Mouse (Mus musculus) myocyte (in vitro differentiated cells): ENCODE measurements around the gene Ankdd1a. TPM values are rescaled to one million over a fixed set of nuclear protein-coding genes. Genes with fewer than 3 reads are reported as not detected.

Source experiments
- H3K27me3 ChIP-seq: one replicate; pipeline ENCODE4 v1.6.1; 2011; ENCODE audit not compliant: control insufficient read depth, insufficient read depth, insufficient read length
- H3K36me3 ChIP-seq: one replicate; pipeline ENCODE4 v1.6.1; 2011; ENCODE audit not compliant: control insufficient read depth, insufficient read depth
- H3K4me2 ChIP-seq: one replicate; pipeline ENCODE4 v1.6.1; 2011; ENCODE audit warnings: low read depth, control low read depth
- H3K4me3 ChIP-seq: one replicate; pipeline ENCODE4 v1.5.1; 2011; ENCODE audit warnings: mild to moderate bottlenecking, control low read depth, moderate library complexity
- H3K79me2 ChIP-seq: one replicate; pipeline ENCODE4 v1.6.1; 2011; ENCODE audit not compliant: control insufficient read depth, insufficient read depth
- H3ac ChIP-seq: one replicate; pipeline ENCODE4 v1.6.1; 2011; ENCODE audit not compliant: control insufficient read depth, insufficient read length
- CEBPB ChIP-seq: IDR thresholded peaks from 2 replicates; pipeline ENCODE4 v1.6.1; 2011; ENCODE audit warnings: mild to moderate bottlenecking, moderate library complexity; ENCODE audit not compliant: poor library complexity, insufficient read depth, severe bottlenecking
- E2F4 ChIP-seq: IDR thresholded peaks from one replicate; pipeline ENCODE4 v1.6.1; 2011; ENCODE audit warnings: mild to moderate bottlenecking, control low read depth, moderate library complexity; ENCODE audit not compliant: insufficient read depth
- MAX ChIP-seq: IDR thresholded peaks from one replicate; pipeline ENCODE4 v1.6.1; 2011; ENCODE audit warnings: low read depth, mild to moderate bottlenecking, control low read depth
- MYOD1 ChIP-seq, 3 experiments: IDR thresholded peaks; one replicate each; pipeline ENCODE4 v1.6.1; 2011; ENCODE audit warnings: control low read depth in 2 of 3, low read depth in 2 of 3, mild to moderate bottlenecking in 2 of 3, moderate library complexity in 1 of 3; ENCODE audit not compliant: insufficient read length in 2 of 3, control insufficient read depth in 1 of 3
- MYOG ChIP-seq, 3 experiments: IDR thresholded peaks; one replicate each; pipeline ENCODE4 v1.6.1; 2011; ENCODE audit warnings: control low read depth in 2 of 3, low read depth in 2 of 3, mild to moderate bottlenecking in 2 of 3; ENCODE audit not compliant: insufficient read length in 2 of 3, control insufficient read depth in 1 of 3, insufficient read depth in 1 of 3
- POLR2A ChIP-seq: IDR thresholded peaks from one replicate; pipeline ENCODE4 v1.6.1; 2011; ENCODE audit warnings: low read depth, mild to moderate bottlenecking, control low read depth, moderate library complexity; ENCODE audit not compliant: insufficient read length
- POLR2AphosphoS2 ChIP-seq: IDR thresholded peaks from one replicate; pipeline ENCODE4 v1.6.1; 2011; ENCODE audit warnings: low read depth, control low read depth; ENCODE audit not compliant: insufficient read length
- REST ChIP-seq: IDR thresholded peaks from one replicate; pipeline ENCODE4 v1.6.1; 2011; ENCODE audit warnings: mild to moderate bottlenecking, control low read depth, moderate library complexity; ENCODE audit not compliant: insufficient read depth, insufficient read length
- SRF ChIP-seq: IDR thresholded peaks from one replicate; pipeline ENCODE4 v1.6.1; 2011; ENCODE audit warnings: low read depth; ENCODE audit not compliant: control insufficient read depth, insufficient read length
- TCF12 ChIP-seq: IDR thresholded peaks from one replicate; pipeline ENCODE4 v1.6.1; 2011; ENCODE audit warnings: mild to moderate bottlenecking, control low read depth; ENCODE audit not compliant: poor library complexity, insufficient read depth, severe bottlenecking
- TCF3 ChIP-seq: IDR thresholded peaks from one replicate; pipeline ENCODE4 v1.6.1; 2011; ENCODE audit warnings: low read depth, control low read depth; ENCODE audit not compliant: insufficient read length
- USF1 ChIP-seq: IDR thresholded peaks from one replicate; pipeline ENCODE4 v1.6.1; 2011; ENCODE audit warnings: low read depth, mild to moderate bottlenecking, control low read depth, moderate library complexity
- polyA plus RNA-seq: library from polyadenylated mRNA; unstranded; fragments of >200 nt; fragmentation: generic; extraction: Trizol; gene quantifications from one replicate; pipeline ENCODE4 v1.2.1, GENCODE M21; 2012; ENCODE audit warnings: missing spikeins

The Ankdd1a gene
- polyA plus RNA-seq, 1 experiment: 0.02 TPM

- H3ac ChIP-seq: no peak overlapping the region
- TF ChIP-seq E2F4 (no peak), MYOG (IDR thresholded peaks at IDR 0.05; ENCODE audit: control insufficient read depth in 1 of 3, insufficient read depth in 1 of 3, insufficient read length in 2 of 3, low read depth in 2 of 3) (no peak), TCF3 (no peak), MYOD1 (IDR thresholded peaks at IDR 0.05; ENCODE audit: control insufficient read depth in 1 of 3, insufficient read length in 2 of 3, low read depth in 2 of 3) (no peak), TCF12 (no peak)
- peaks cover 31% of the 10 kb centered on the region for H3K36me3 ChIP-seq
Measured at GRCm38 (mm10) chr9:65479158-65479557, 40.8 kb downstream of the Ankdd1a start.

GRCm38 (mm10) chr9:65472769-65473168 lies 47.2 kb downstream of the Ankdd1a start:
- Histone ChIP-seq H3K4me3 (no peak overlapping the region), H3K36me3 (peaks cover 39% of the 10 kb centered on the region), H3K4me2 (no peak overlapping the region), H3K79me2 (no peaks in the 10 kb centered on the region), H3ac (no peak overlapping the region), H3K27me3 (no peaks in the 10 kb centered on the region)
- no peak for TF ChIP-seq SRF

More at GRCm38 (mm10) chr9:65479158-65479557, 40.8 kb downstream of the Ankdd1a start:
- H3K79me2 ChIP-seq: no peaks in the 10 kb centered on the region
- no peak overlapping the region for H3K4me3 ChIP-seq
- H3K4me2 ChIP-seq: no peak overlapping the region
- no peaks in the 10 kb centered on the region for H3K27me3 ChIP-seq

GRCm38 (mm10) chr9:65467686-65468085 lies 52.3 kb downstream of the Ankdd1a start:
- H3K36me3 ChIP-seq: peaks cover 35% of the 10 kb centered on the region
- no peak overlapping the region for H3K4me2 ChIP-seq
- no peak overlapping the region for H3ac ChIP-seq
- TF ChIP-seq E2F4 (no peak), REST (no peak), TCF12 (no peak), POLR2A (no peak), POLR2AphosphoS2 (no peak), USF1 (no peak), SRF (no peak), MYOG (IDR thresholded peaks at IDR 0.05; ENCODE audit: control insufficient read depth in 1 of 3, insufficient read depth in 1 of 3, insufficient read length in 2 of 3, low read depth in 2 of 3) (no peak), TCF3 (no peak)
- no peaks in the 10 kb centered on the region for H3K27me3 ChIP-seq
- H3K79me2 ChIP-seq: peaks cover 12% of the 10 kb centered on the region
- no peak overlapping the region for H3K4me3 ChIP-seq

DNA sequence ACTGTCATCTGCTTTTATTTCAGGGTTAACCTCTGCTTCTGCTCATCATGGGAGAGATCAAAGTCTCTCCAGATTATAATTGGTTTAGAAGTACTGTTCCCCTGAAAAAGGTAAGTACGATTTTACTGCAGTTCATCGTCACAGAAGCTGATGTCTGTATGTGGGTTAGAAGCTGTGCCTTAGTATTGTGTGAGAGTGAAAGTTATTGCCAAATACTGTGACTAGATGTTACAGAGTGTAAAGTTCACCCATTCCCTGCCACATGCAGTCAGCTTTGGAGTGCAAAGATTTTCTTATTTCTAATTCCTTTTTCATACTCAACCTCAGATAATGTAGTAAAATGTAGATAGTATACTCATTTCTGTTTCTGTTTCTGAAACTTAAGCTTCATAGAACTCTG lies 54.8 kb downstream of the Ankdd1a start:
- Histone ChIP-seq H3K4me3 (no peak overlapping the region), H3ac (no peak overlapping the region), H3K4me2 (no peak overlapping the region), H3K79me2 (peaks cover 26% of the 10 kb centered on the region), H3K36me3 (peaks cover 31% of the 10 kb centered on the region), H3K27me3 (no peaks in the 10 kb centered on the region)
- TF ChIP-seq E2F4: no peak
- no peak for TF ChIP-seq MYOG (IDR thresholded peaks at IDR 0.05; ENCODE audit: control insufficient read depth in 1 of 3, insufficient read depth in 1 of 3, insufficient read length in 2 of 3, low read depth in 2 of 3)
- TF ChIP-seq TCF3: no peak
- no peak for TF ChIP-seq USF1
- TF ChIP-seq SRF: no peak
- no peak for TF ChIP-seq CEBPB
- no peak for TF ChIP-seq MYOD1 (IDR thresholded peaks at IDR 0.05; ENCODE audit: control insufficient read depth in 1 of 3, insufficient read length in 2 of 3, low read depth in 2 of 3)
- no peak for TF ChIP-seq MAX
- TF ChIP-seq REST: no peak
- TF ChIP-seq POLR2A: no peak
- no peak for TF ChIP-seq POLR2AphosphoS2
- TF ChIP-seq TCF12: no peak

GRCm38 (mm10) chr9:65464161-65464560 lies 55.8 kb downstream of the Ankdd1a start:
- Histone ChIP-seq H3K4me2 (peak overlapping the region; percentile 48), H3K36me3 (peaks cover 28% of the 10 kb centered on the region), H3K79me2 (peaks cover 26% of the 10 kb centered on the region), H3ac (no peak overlapping the region), H3K4me3 (no peak overlapping the region), H3K27me3 (no peaks in the 10 kb centered on the region)
- TF ChIP-seq CEBPB: peak; percentile 47; the same call in 1 of the 2 replicates
- TF ChIP-seq MYOG (IDR thresholded peaks at IDR 0.05; ENCODE audit: control insufficient read depth in 1 of 3, insufficient read depth in 1 of 3, insufficient read length in 2 of 3, low read depth in 2 of 3): no peak

DNA sequence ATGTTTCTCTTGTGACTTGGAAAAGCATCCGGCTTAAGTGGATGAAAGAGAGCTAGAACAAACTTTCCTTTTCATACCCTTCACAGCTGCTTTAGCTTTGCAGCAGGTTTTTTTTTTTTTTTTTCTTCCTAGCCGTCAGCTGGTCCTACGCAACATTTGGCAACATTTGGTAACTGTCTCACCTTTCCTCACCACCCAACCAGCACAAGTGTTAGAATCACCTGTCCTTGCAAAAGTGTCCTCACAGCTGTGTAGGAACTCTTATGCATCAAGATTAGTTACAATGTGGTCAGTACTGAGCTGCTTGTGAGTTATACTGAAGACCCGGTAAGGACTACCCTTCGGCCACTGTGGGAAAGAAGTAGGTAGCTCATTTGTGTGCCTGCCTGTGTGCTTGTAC lies 57.4 kb downstream of the Ankdd1a start:
- Histone ChIP-seq H3K36me3 (peaks cover 16% of the 10 kb centered on the region), H3ac (no peak overlapping the region), H3K4me3 (peak overlapping the region; percentile 65), H3K79me2 (peaks cover 26% of the 10 kb centered on the region), H3K27me3 (no peaks in the 10 kb centered on the region), H3K4me2 (peak overlapping the region; percentile 80)
- TF ChIP-seq MYOD1 (IDR thresholded peaks at IDR 0.05; ENCODE audit: control insufficient read depth in 1 of 3, insufficient read length in 2 of 3, low read depth in 2 of 3) (peak in 2 of 3 experiments; percentile 76 to 86), USF1 (no peak), TCF12 (peak; percentile 91), SRF (no peak), TCF3 (peak; percentile 80), MYOG (IDR thresholded peaks at IDR 0.05; ENCODE audit: control insufficient read depth in 1 of 3, insufficient read depth in 1 of 3, insufficient read length in 2 of 3, low read depth in 2 of 3) (peak; percentile 5 to 77 (median 50)), POLR2A (no peak), CEBPB (peak; percentile 8; the same call in 1 of the 2 replicates)
